ENCODE assay signal across 8 mouse cellular contexts in genomic region chr14:25459394-25459997, GRCm38 (mm10). TPM values are rescaled to one million over a fixed set of nuclear protein-coding genes. Genes with fewer than 3 reads are reported as not detected.
DNase-seq lines count a peak whose midpoint lies in the region; ATAC-seq and TF ChIP-seq lines count a peak whose summit lies in the region.

No protein-coding gene starts in this region.

- peak; percentile 4; the same call in 1 of the 2 replicates for ATAC-seq in kidney, embryonic 16.5 days (ENCODE audit: low FRiP score, low TSS enrichment)
- ATAC-seq in Patski = peak; percentile 1
- peak; percentile 17 for ATAC-seq in forebrain, embryonic 13.5 days
- ATAC-seq in hindbrain, embryonic 16.5 days = peak; percentile 10; the same call in 1 of the 2 replicates
- peak; percentile 22 for ATAC-seq in liver, embryonic 16.5 days (ENCODE audit: low read depth)

- no peaks in the 10 kb centered on the region for H3K27me3 ChIP-seq in kidney, embryonic 16.5 days (ENCODE audit: insufficient read depth, low read length)
- no peaks in the 10 kb centered on the region for H3K27me3 ChIP-seq in Patski
- H3K27me3 ChIP-seq in forebrain, embryonic 13.5 days = no peaks in the 10 kb centered on the region
- no peaks in the 10 kb centered on the region for H3K27me3 ChIP-seq in hindbrain, embryonic 16.5 days (replicated peaks; ENCODE audit: control insufficient read depth, insufficient read depth, low read length)
- H3K27me3 ChIP-seq in liver, embryonic 16.5 days (ENCODE audit: control insufficient read depth, insufficient read depth, low read depth, low read length) = peaks cover 58% of the 10 kb centered on the region

- no peak for TF ChIP-seq CTCF in Patski (IDR thresholded peaks at IDR 0.05)

- H3K4me3 ChIP-seq in kidney, embryonic 16.5 days (ENCODE audit: low read length) = peak overlapping the region; percentile 99
- peak overlapping the region; percentile 96 for H3K4me3 ChIP-seq in forebrain, embryonic 13.5 days
- peak overlapping the region; percentile 99 for H3K4me3 ChIP-seq in hindbrain, embryonic 16.5 days (ENCODE audit: low read length)
- peak overlapping the region; percentile 77 for H3K4me3 ChIP-seq in liver, embryonic 16.5 days (ENCODE audit: low read depth, low read length)

- peak overlapping the region; percentile 100 for H3K27ac ChIP-seq in kidney, embryonic 16.5 days (ENCODE audit: low read length)
- peak overlapping the region; percentile 99 for H3K27ac ChIP-seq in forebrain, embryonic 13.5 days
- H3K27ac ChIP-seq in hindbrain, embryonic 16.5 days (ENCODE audit: low read depth, low read length) = peak overlapping the region; percentile 98
- peak overlapping the region; percentile 93 for H3K27ac ChIP-seq in liver, embryonic 16.5 days (ENCODE audit: low read length)

- H3K9me3 ChIP-seq in kidney, embryonic 16.5 days (ENCODE audit: low read length) = no peaks in the 10 kb centered on the region
- no peaks in the 10 kb centered on the region for H3K9me3 ChIP-seq in forebrain, embryonic 13.5 days (replicated peaks)
- H3K9me3 ChIP-seq in hindbrain, embryonic 16.5 days (ENCODE audit: control insufficient read depth, low read length) = no peaks in the 10 kb centered on the region
- H3K9me3 ChIP-seq in liver, embryonic 16.5 days (replicated peaks; ENCODE audit: control insufficient read depth, low read length) = no peaks in the 10 kb centered on the region

- DNase-seq in kidney, adult 11 months = no peak
- DNase-seq in Patski (ENCODE audit: low read depth, low spot score) = no peak
- DNase-seq in right cerebral cortex, postnatal 14 days = peak; percentile 70
- no peak for DNase-seq in ovary, postnatal 36 days (ENCODE audit: low spot score)

- peak overlapping the region; percentile 81 for H3K4me2 ChIP-seq in kidney, embryonic 16.5 days (replicated peaks; ENCODE audit: low read depth, low read length)
- H3K4me2 ChIP-seq in forebrain, embryonic 13.5 days = peak overlapping the region; percentile 94
- H3K4me2 ChIP-seq in hindbrain, embryonic 16.5 days (ENCODE audit: low read length) = peak overlapping the region; percentile 94
- H3K4me2 ChIP-seq in liver, embryonic 16.5 days (ENCODE audit: low read depth, low read length) = peak overlapping the region; percentile 75

- under 1% methylated on average over 69 of the region's 69 CpGs for WGBS in kidney, embryonic 16.5 days
- WGBS in forebrain, embryonic 13.5 days = under 1% methylated on average over 69 of the region's 69 CpGs
- WGBS in hindbrain, embryonic 16.5 days = under 1% methylated on average over 53 of the region's 69 CpGs
- 0% methylated on average over 64 of the region's 69 CpGs for WGBS in liver, embryonic 16.5 days (ENCODE audit: insufficient replicate concordance)

- H3K9ac ChIP-seq in kidney, embryonic 16.5 days (replicated peaks; ENCODE audit: low read length) = peak overlapping the region; percentile 98
- peak overlapping the region; percentile 100 for H3K9ac ChIP-seq in forebrain, embryonic 13.5 days
- H3K9ac ChIP-seq in hindbrain, embryonic 16.5 days (ENCODE audit: low read depth, low read length) = peak overlapping the region; percentile 98
- peak overlapping the region; percentile 77 for H3K9ac ChIP-seq in liver, embryonic 16.5 days (ENCODE audit: low read depth, low read length)

- H3K4me1 ChIP-seq in kidney, embryonic 16.5 days (ENCODE audit: insufficient read depth, low read length) = peaks cover 64% of the 10 kb centered on the region
- H3K4me1 ChIP-seq in forebrain, embryonic 13.5 days = peaks cover 61% of the 10 kb centered on the region
- peaks cover 52% of the 10 kb centered on the region for H3K4me1 ChIP-seq in hindbrain, embryonic 16.5 days (ENCODE audit: control insufficient read depth, insufficient read depth, low read depth, low read length)
- peaks cover 42% of the 10 kb centered on the region for H3K4me1 ChIP-seq in liver, embryonic 16.5 days (ENCODE audit: control insufficient read depth, low read depth, low read length)

- H3K36me3 ChIP-seq in kidney, embryonic 16.5 days (ENCODE audit: insufficient read depth, low read length) = no peaks in the 10 kb centered on the region
- no peaks in the 10 kb centered on the region for H3K36me3 ChIP-seq in forebrain, embryonic 13.5 days (ENCODE audit: poor library complexity, severe bottlenecking)
- no peaks in the 10 kb centered on the region for H3K36me3 ChIP-seq in hindbrain, embryonic 16.5 days (ENCODE audit: control insufficient read depth, insufficient read depth, low read length)
- no peaks in the 10 kb centered on the region for H3K36me3 ChIP-seq in liver, embryonic 16.5 days (ENCODE audit: control insufficient read depth, insufficient read depth)

- CTCF ChIA-PET in Patski (lab: Charles Lee) = interaction anchor here (1.2 to 3.5 kb wide), 3 partner anchors 95 to 676 kb away, joined by 3 to 19 read pairs (median 3); no protein-coding TSS in a partner anchor

- in situ Hi-C loops in Patski (cut with MboI; ENCODE audit: low pct_unique_long_range_greater_than_20kb) = loop anchor here (5.0 to 10.0 kb wide), 3 partner anchors 87 to 965 kb away; no protein-coding TSS in a partner anchor

- POLR2A ChIA-PET in Patski (lab: Charles Lee) = interaction anchor here (0.5 to 2.7 kb wide), 13 partner anchors 10 to 967 kb away, joined by 3 to 9 read pairs (median 4); no protein-coding TSS in a partner anchor

RNA-seq across cellular contexts. Expression of gene Zmiz1, which starts 0.5 kb away (rescaled TPM):
- 36.0 and 46.6 TPM in 2 replicates for polyA plus RNA-seq in kidney, embryonic 16.5 days (2015; fragmentation: Nextera tagmentation; extraction: Ambion mirVana)
- polyA plus RNA-seq in Patski (2021) = 55.2 TPM
- polyA plus RNA-seq in forebrain, embryonic 13.5 days (2015; fragmentation: Nextera tagmentation; extraction: Ambion mirVana) = 57.2 and 61.3 TPM in 2 replicates
- 50.4 and 55.0 TPM in 2 replicates for polyA plus RNA-seq in hindbrain, embryonic 16.5 days (2015; fragmentation: Nextera tagmentation; extraction: Ambion mirVana)
- 4.1 and 6.1 TPM in 2 replicates for polyA plus RNA-seq in liver, embryonic 16.5 days (2015; fragmentation: Nextera tagmentation; extraction: Ambion mirVana)
